Mouse (Mus musculus) midbrain, embryonic 15.5 days (tissue): ENCODE measurements around the gene Brf1. TPM values are rescaled to one million over a fixed set of nuclear protein-coding genes. Genes with fewer than 3 reads are reported as not detected.

Experiments
- ATAC-seq: fragments of 200-750 bp; cut with Nextera tagmentation; replicated peaks from 2 replicates; pipeline ENCODE4 v1.8.0; 2017; ENCODE audit warnings: moderate TSS enrichment
- H3K27ac ChIP-seq: fragments of 300-500 bp; sonication (generic); 2 replicates; pipeline ENCODE4 v1.5.1; 2015; ENCODE audit warnings: mild to moderate bottlenecking, inconsistent platforms
- H3K27me3 ChIP-seq: fragments of 300-500 bp; sonication (generic); replicated peaks from 2 replicates; pipeline ENCODE4 v1.6.1; 2015; ENCODE audit warnings: inconsistent platforms
- H3K36me3 ChIP-seq: fragments of 300-500 bp; sonication (generic); replicated peaks from 2 replicates; pipeline ENCODE4 v1.6.1; 2015; ENCODE audit warnings: inconsistent platforms
- H3K4me1 ChIP-seq: fragments of 300-500 bp; sonication (generic); 2 replicates; pipeline ENCODE4 v1.6.1; 2015; ENCODE audit warnings: inconsistent platforms
- H3K4me2 ChIP-seq: fragments of 300-500 bp; sonication (generic); 2 replicates; pipeline ENCODE4 v1.6.1; 2015; ENCODE audit warnings: inconsistent platforms, mild to moderate bottlenecking, moderate library complexity
- H3K4me3 ChIP-seq: fragments of 300-500 bp; sonication (generic); 2 replicates; pipeline ENCODE4 v1.5.1; 2015; ENCODE audit warnings: mild to moderate bottlenecking, inconsistent platforms
- H3K9ac ChIP-seq: fragments of 300-500 bp; sonication (generic); 2 replicates; pipeline ENCODE4 v1.6.1; 2015; ENCODE audit warnings: mild to moderate bottlenecking, inconsistent platforms
- H3K9me3 ChIP-seq: fragments of 300-500 bp; sonication (generic); 2 replicates; pipeline ENCODE4 v1.6.1; 2016; ENCODE audit warnings: inconsistent platforms
- WGBS: fragments of 180-500 bp; shearing (Covaris S2); methylation state at CpG from one replicate; pipeline ENCODE4 v1.1.7; 2015; ENCODE audit warnings: mixed read lengths; 5-methylcytosine and 5-hydroxymethylcytosine counted together
- polyA plus RNA-seq: library from polyadenylated mRNA; unstranded; fragments of >200 nt; fragmentation: Nextera tagmentation; extraction: Ambion mirVana; gene quantifications from 2 replicates; pipeline ENCODE4 v1.2.1, GENCODE M21; 2015

Gene Brf1
- polyA plus RNA-seq, 1 experiment from 2014 or later = 58.5 TPM

GRCm38 (mm10) chr12:112941156-112941775 lies 59.2 kb downstream of the Brf1 start:
- Histone ChIP-seq H3K27ac (0 out of 2 replicates have a peak overlapping the region, but pooled peaks have one; percentile 81), H3K27me3 (no peaks in the 10 kb centered on the region), H3K4me2 (peak overlapping the region; percentile 82), H3K4me3 (peak overlapping the region; percentile 85), H3K9ac (peak overlapping the region; percentile 86), H3K36me3 (no peaks in the 10 kb centered on the region), H3K4me1 (peaks cover 21% of the 10 kb centered on the region), H3K9me3 (no peaks in the 10 kb centered on the region)
- peak; percentile 25 for ATAC-seq
- 40% methylated on average over 10 of the region's 10 CpGs for WGBS

- no peak overlapping the region for H3K4me3 ChIP-seq
- H3K4me2 ChIP-seq = no peak overlapping the region
- no peaks in the 10 kb centered on the region for H3K36me3 ChIP-seq
- H3K9ac ChIP-seq = no peak overlapping the region
- 80% methylated on average over 9 of the region's 9 CpGs for WGBS
- no peaks in the 10 kb centered on the region for H3K27me3 ChIP-seq
- no peaks in the 10 kb centered on the region for H3K9me3 ChIP-seq
- no peak for ATAC-seq
- H3K27ac ChIP-seq = 0 out of 2 replicates have a peak overlapping the region, but pooled peaks have one; percentile 81
- peaks cover 21% of the 10 kb centered on the region for H3K4me1 ChIP-seq
Observed at GRCm38 (mm10) chr12:112940710-112941109, 59.8 kb downstream of the Brf1 start.

- 80% methylated on average over 4 of the region's 4 CpGs for WGBS
- H3K9me3 ChIP-seq = no peaks in the 10 kb centered on the region
- H3K36me3 ChIP-seq = no peaks in the 10 kb centered on the region
- peaks cover 21% of the 10 kb centered on the region for H3K4me1 ChIP-seq
- H3K9ac ChIP-seq = no peak overlapping the region
- H3K27me3 ChIP-seq = no peaks in the 10 kb centered on the region
- H3K4me2 ChIP-seq = no peak overlapping the region
- ATAC-seq = no peak
- H3K27ac ChIP-seq = no peak overlapping the region
- H3K4me3 ChIP-seq = no peak overlapping the region
Observed at GRCm38 (mm10) chr12:112940238-112940637, 60.3 kb downstream of the Brf1 start.

GRCm38 (mm10) chr12:112938873-112939565 lies 61.5 kb downstream of the Brf1 start:
- no peak overlapping the region for H3K4me2 ChIP-seq
- H3K9me3 ChIP-seq = no peaks in the 10 kb centered on the region
- no peak overlapping the region for H3K4me3 ChIP-seq
- ATAC-seq = no peak
- H3K27ac ChIP-seq = no peak overlapping the region
- H3K36me3 ChIP-seq = no peaks in the 10 kb centered on the region
- H3K9ac ChIP-seq = peak overlapping the region; percentile 3; the same call in 1 of the 2 replicates
- H3K4me1 ChIP-seq = peaks cover 21% of the 10 kb centered on the region
- H3K27me3 ChIP-seq = no peaks in the 10 kb centered on the region
- WGBS = 64% methylated on average over 10 of the region's 10 CpGs

- H3K36me3 ChIP-seq = no peaks in the 10 kb centered on the region
- WGBS = 83% methylated on average over 10 of the region's 10 CpGs
- H3K4me1 ChIP-seq = peaks cover 21% of the 10 kb centered on the region
- H3K9me3 ChIP-seq = no peaks in the 10 kb centered on the region
- H3K9ac ChIP-seq = no peak overlapping the region
- no peak overlapping the region for H3K4me2 ChIP-seq
- ATAC-seq = no peak
- H3K27ac ChIP-seq = no peak overlapping the region
- no peaks in the 10 kb centered on the region for H3K27me3 ChIP-seq
- H3K4me3 ChIP-seq = no peak overlapping the region
Observed at GRCm38 (mm10) chr12:112938366-112938765, 62.1 kb downstream of the Brf1 start.

GRCm38 (mm10) chr12:112937906-112938305 lies 62.6 kb downstream of the Brf1 start:
- 51% methylated on average over 9 of the region's 9 CpGs for WGBS
- Histone ChIP-seq H3K4me1 (peaks cover 21% of the 10 kb centered on the region), H3K4me3 (no peak overlapping the region), H3K36me3 (no peaks in the 10 kb centered on the region), H3K27ac (no peak overlapping the region), H3K9ac (no peak overlapping the region), H3K4me2 (no peak overlapping the region), H3K27me3 (no peaks in the 10 kb centered on the region), H3K9me3 (no peaks in the 10 kb centered on the region)
- no peak for ATAC-seq

GRCm38 (mm10) chr12:112932647-112933046 lies 67.9 kb downstream of the Brf1 start:
- no peak for ATAC-seq
- Histone ChIP-seq H3K9me3 (no peaks in the 10 kb centered on the region), H3K27ac (no peak overlapping the region), H3K9ac (no peak overlapping the region), H3K4me3 (no peak overlapping the region), H3K27me3 (0 out of 2 replicates have a peak, but pooled peaks cover 2% of the 10 kb centered on the region), H3K36me3 (no peaks in the 10 kb centered on the region), H3K4me1 (peaks cover 16% of the 10 kb centered on the region), H3K4me2 (no peak overlapping the region)
- WGBS = 70% methylated on average over 7 of the region's 7 CpGs

GRCm38 (mm10) chr12:112929562-112930352 lies 70.7 kb downstream of the Brf1 start, which contains the start of gene Jag2:
TSS of gene Jag2 (minus strand) at chr12:112929776.
- Histone ChIP-seq H3K36me3 (no peaks in the 10 kb centered on the region), H3K4me3 (peak within 1 kb of the TSS; percentile 77), H3K27me3 (0 out of 2 replicates have a peak, but pooled peaks cover 5% of the 10 kb centered on the region), H3K9ac (peak within 1 kb of the TSS; percentile 69), H3K27ac (peak within 1 kb of the TSS; percentile 87), H3K4me1 (peaks cover 32% of the 10 kb centered on the region), H3K9me3 (no peaks in the 10 kb centered on the region), H3K4me2 (peak within 1 kb of the TSS; percentile 90)
- ATAC-seq = peak; percentile 79
- WGBS = under 1% methylated on average over 65 of the region's 85 CpGs

- ATAC-seq = peak; percentile 51
- Histone ChIP-seq H3K27ac (peak overlapping the region; percentile 87), H3K4me3 (peak overlapping the region; percentile 77), H3K36me3 (no peaks in the 10 kb centered on the region), H3K27me3 (0 out of 2 replicates have a peak, but pooled peaks cover 5% of the 10 kb centered on the region), H3K9ac (peak overlapping the region; percentile 69), H3K4me2 (peak overlapping the region; percentile 90), H3K9me3 (no peaks in the 10 kb centered on the region), H3K4me1 (peaks cover 32% of the 10 kb centered on the region)
- 1% methylated on average over 94 of the region's 124 CpGs for WGBS
Observed at GRCm38 (mm10) chr12:112928401-112929241, 71.9 kb downstream of the Brf1 start.

- Histone ChIP-seq H3K9ac (no peak overlapping the region), H3K36me3 (no peaks in the 10 kb centered on the region), H3K4me3 (peak overlapping the region; percentile 77; the same call in 1 of the 2 replicates), H3K4me1 (peaks cover 42% of the 10 kb centered on the region), H3K27me3 (0 out of 2 replicates have a peak, but pooled peaks cover 5% of the 10 kb centered on the region), H3K27ac (no peak overlapping the region), H3K9me3 (no peaks in the 10 kb centered on the region), H3K4me2 (peak overlapping the region; percentile 90)
- ATAC-seq = no peak
- WGBS = 67% methylated on average over 14 of the region's 14 CpGs
Observed at GRCm38 (mm10) chr12:112927265-112927664, 73.2 kb downstream of the Brf1 start.

GRCm38 (mm10) chr12:112925950-112926349 lies 74.6 kb downstream of the Brf1 start:
- Histone ChIP-seq H3K4me2 (no peak overlapping the region), H3K27ac (no peak overlapping the region), H3K4me1 (peaks cover 48% of the 10 kb centered on the region), H3K27me3 (0 out of 2 replicates have a peak, but pooled peaks cover 5% of the 10 kb centered on the region), H3K9ac (no peak overlapping the region), H3K4me3 (no peak overlapping the region), H3K36me3 (no peaks in the 10 kb centered on the region), H3K9me3 (no peaks in the 10 kb centered on the region)
- 77% methylated on average over 6 of the region's 6 CpGs for WGBS
- ATAC-seq = no peak
